Mouse (Mus musculus) kidney, postnatal 25 days (tissue): ENCODE measurements around the gene Dera.

Experiments used
- DNase-seq, 2 experiments: peaks; one replicate each; pipeline ENCODE4 v3.0.0; 2021; ENCODE audit warnings: mixed read lengths in 2 of 2

Dera gene

DNA sequence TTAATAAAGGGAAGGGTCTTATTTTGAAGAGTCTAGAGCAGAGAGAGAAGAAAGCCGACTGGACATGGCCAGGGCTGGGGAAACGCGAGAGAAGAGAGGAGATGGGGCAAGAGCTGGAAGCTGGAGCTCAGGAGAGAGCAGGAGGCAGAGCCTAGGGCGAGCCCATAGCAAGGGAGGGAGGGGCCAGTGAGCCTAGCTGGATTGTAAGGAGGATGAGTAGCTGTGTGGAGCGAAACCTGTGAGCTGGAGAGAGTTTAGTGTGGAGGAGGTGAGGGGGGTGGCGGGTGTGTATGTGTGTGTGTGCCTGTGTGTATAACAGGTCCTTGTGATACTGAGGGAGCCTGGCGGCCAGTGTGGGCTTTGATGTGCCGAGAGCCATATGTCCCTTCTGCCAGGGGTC lies 5.3 kb downstream of the Dera start:
- DNase-seq: no peak

DNA sequence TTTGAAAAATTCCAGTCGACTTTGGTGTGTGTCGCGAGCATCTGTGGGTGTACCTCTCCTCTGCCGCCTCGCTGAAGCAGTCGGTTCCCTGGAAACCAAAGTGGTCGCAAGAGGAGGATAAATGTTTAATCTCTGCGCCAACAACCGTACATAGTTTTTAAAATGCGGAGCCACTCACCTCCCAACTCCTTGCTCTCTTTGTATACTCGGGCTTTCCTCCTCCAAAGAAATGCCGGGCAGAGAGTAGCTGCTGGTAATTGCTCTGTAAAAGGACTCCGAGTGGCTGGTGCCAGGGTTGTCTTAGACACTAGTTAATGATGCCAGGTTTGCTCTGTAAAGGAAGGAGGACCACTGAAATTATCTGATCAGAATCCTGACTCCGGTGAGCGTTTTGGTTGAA lies 6.6 kb downstream of the Dera start:
- no peak for DNase-seq

DNA sequence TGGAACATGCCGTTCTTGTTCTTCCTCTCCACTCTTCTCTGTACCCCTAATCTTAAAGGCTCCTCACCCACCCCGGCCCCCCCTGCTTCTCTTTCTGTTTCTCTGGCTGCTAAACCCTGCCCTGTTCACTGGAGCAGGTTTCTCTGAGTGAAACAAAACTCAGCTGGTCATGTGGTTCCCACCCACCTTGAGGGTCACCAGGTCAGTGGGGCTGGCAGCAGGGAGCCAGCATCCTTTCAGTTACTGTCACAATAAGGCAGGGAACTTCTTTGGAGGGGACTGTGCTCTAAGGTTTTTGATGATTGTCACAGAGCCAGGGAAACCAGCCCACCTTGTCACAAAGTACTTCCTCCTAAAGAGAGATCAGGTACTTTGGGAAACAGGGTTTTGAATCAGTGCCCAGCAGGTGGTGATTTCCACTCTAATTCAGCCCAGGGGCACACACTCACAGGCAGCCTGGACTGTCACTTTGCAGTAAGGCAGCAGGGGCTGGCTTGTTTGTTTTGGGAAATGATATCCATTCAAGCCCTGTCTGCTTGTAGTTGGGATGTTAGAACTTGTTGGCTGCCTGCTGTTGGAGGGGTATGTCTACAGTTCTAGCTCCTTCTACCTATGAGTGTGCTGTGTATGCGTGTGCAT lies 10.3 kb downstream of the Dera start:
- DNase-seq: peak; percentile 43 to 62

DNA sequence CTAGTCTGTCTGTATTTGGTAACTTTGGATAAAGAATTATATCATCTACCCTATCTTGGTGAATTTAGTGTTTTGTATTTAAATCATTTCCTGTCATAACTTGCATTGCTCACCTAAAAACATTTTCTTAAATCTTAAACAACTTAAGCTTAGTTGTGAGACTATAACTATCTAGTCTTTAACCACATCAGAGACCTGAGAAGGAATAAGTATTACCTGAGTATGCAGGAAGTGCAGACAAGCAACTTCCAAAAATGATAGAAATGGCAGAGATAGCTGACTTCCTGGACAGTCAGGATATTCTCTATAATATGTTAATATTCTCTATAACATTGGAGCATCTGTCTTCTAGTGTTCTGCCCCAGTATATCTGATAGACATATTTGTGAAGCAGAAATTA lies 11.8 kb downstream of the Dera start:
- DNase-seq: no peak

DNA sequence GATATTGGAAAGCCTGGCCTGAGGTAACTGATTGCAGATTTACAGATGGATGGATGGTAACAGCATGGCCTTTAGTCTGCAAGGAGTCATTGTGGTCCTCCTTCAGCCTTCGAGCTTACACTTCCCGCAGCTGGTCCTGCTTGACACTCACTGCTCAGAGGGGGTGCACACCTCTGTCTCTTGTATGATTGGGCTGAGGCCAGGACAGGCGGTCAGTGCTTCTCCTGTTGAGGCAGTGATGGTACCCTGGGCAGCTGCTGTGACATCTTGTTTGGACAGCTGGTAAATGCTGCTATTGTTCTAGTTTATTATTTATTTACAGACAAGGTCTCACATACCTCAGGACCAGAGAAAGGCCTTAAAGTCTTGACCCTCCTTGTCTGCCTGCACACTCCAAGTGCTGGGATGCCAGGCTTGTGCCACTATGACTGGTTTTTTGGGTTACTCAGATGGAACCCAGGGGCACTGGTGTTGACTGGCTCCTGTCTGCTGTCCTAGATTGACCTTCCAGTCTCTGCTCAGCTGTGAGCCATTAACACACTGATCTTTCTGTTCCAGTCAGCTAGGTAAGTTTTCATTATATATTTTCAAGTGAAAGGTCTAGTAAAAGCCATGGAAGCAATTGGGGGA lies 17.4 kb downstream of the Dera start:
- DNase-seq: no peak

DNA sequence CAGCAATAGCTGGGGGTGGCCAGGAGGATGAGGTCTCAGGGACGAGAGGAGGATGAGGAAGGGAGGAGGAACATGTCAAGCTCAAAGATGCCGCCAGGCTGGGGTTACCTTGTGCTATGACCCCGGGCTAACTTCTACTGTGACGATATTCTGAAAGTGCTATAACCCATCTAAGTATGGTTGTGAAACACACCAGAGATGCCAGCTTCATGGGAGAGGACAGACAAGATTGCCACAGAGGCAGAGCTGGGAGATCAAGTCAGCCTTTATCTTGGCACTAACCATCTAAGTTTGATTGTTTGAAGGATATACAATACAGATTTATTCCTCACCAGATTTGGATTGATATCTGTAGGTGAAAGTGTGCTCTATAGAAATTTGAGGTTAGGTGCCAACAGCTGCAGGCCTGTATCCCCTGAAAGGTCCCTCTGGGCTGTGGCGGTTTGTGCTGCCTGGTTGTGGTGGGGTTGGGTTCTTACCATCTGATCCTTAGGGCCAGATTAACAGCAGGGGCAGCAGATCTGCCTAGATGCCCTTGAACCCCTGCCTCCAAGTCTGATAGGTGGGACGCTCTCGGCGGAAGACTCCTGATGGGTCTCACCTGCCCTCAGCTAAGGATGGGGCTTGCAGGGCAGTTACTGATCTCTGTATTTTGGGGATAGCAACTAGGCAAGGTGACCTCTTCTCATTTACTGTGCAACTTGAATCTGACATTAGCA lies 18.7 kb downstream of the Dera start:
- DNase-seq: no peak

DNA sequence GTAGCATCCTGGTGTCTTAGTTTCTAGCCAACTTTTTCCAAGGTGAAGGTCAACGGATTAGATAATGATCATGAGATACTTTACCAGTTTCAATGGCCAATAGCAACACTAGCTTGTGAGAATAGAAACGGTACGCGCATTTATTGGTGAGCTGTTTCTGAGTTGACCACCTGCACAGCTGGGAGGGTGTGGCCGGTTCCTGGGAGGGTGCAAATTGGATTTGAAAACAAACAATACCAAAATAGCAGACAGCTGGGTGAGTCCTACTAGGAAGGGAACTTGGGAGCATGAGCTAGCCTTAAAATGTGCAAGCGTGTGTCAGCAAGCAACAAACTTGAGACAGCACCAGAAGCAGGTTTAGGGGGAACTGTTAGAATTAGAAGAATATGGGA lies 19.3 kb downstream of the Dera start:
- no peak for DNase-seq

DNA sequence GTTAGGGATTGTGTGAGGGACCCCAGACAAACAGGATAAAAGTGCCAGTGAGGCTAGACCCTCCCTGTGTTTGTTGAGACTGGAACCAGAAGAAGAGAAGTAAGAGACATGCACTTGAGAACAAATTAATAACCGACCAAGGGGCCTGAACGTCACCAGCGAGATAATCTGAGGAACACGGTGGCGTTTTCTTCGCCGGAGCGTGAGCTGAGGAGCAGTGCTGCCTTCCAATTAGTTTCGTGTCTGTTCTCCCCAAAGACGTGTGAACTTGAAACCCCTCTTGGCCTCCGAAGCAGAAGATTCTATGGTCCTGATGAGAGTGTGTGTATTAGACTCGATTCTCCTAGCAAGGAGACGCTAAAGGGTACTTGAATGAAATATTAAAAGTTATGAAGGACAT lies 19.8 kb downstream of the Dera start:
- DNase-seq: no peak

DNA sequence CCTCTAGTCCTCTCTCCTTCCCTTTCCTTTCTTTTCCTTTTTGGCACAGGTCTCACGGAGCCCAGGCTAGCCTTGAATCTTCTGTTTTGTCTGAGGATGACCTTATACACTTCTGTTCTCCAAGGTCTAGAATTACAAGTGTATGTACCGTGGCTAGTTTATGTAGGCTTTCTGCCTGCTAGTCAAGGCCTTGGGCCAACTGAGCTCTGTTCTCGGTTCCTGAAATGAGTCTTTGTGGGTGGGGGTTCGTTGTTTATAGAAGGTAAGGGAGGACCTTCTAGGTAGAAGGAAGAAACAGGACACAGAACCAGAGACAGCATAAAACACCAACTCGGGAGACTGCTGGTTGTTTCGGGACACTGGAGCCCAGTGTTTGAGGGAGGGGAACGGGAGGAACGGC lies 20.8 kb downstream of the Dera start:
- DNase-seq: no peak

DNA sequence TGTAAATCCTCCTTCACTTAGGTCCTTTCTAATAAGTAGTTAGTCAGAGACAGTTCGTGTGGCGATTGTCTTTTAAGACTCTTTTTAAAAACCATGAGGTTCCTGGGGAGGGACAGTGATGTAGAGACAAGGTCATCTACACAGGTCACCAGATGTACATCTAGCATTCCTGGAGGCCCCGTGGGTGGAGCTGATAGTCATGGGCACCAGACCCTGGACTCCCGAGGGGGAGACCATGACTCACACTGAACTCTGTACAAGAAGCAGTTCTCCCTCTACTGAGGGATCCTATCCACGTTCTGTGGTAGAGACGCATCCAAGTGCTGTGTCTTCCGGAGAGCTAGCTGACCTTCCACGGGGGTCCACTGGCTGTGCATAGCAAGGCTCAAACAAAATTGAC lies 22.6 kb downstream of the Dera start:
- no peak for DNase-seq

DNA sequence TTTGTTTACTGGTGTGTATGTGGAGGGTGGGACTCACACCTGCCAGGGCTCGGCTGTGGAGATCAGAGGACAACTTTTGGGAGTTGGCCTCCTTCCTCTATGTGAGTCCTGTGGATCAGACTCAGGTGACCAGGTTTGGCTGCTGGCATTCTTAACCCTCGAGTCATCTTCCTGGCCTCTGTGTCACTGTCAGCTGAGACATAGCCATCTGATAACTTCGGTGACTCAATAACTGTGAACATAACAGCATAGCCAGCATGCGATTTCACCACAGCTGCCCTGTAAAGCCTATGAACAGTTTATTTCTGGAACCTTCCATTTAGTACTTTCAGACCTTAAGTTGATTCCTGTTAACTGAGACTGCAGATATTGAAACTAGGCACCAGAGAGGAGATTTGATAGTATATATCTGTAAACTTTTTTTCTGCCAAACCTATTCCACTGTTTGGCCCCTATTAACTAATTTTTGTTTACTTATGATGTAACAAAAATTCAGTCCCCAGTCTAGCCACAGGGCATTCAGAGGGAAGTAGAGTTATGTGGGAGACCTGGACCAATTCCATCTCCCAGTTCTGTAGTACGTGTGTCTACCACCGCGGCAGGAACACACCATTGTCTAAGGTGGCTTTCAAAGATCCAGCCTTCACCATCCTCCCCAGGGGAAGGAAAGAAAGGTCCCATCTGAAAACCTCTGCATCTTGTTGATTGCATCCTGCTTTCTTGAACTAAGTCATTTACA lies 29.7 kb downstream of the Dera start:
- DNase-seq: no peak

DNA sequence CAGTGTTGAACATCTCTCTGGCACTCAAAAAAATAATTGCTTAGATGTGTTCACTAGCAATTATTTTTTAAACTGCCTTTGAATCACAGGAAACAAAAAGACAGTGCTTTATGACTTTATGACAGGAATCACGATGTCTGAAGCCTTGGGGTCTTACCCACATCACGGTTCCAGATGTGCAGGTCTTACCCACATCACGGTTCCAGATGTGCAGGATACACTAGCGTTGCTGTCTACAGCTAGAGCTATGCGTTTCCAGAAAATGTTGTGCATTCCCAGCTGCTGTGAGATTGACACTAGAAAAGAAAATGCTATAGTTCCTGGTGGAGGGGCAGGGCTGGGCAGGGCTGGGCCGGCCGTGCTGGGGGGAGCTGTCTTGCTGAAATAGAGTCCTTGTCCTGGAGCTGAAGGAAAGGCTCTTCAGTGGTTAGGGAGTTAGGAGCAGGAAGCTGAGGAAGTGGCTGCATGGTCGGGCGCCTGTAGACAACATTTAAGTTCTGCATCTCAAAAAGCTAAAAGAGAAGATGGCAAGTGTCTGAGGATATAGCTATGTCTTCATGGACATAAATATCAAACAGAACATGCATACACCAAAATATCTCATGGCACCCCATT lies 34.7 kb downstream of the Dera start:
- DNase-seq: no peak

DNA sequence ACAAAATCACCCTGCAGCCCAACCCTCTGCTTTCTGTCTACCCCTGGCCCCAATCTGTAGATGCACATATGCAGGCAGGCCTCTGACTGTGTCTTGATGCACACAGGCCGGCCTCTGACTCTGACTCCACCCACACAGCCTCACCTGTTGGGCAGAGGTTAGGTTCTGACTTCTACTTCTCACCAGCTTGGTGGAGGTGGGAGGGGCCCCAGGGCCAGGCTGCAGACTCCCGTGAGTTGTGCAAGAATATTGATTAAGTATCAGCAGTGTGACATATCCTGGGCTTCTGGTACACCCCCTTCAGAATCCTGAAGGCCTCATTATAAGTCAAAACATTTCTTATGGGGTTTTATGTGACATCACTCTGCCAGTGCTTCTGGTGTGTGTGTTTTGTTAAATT lies 35.3 kb downstream of the Dera start:
- DNase-seq: no peak

DNA sequence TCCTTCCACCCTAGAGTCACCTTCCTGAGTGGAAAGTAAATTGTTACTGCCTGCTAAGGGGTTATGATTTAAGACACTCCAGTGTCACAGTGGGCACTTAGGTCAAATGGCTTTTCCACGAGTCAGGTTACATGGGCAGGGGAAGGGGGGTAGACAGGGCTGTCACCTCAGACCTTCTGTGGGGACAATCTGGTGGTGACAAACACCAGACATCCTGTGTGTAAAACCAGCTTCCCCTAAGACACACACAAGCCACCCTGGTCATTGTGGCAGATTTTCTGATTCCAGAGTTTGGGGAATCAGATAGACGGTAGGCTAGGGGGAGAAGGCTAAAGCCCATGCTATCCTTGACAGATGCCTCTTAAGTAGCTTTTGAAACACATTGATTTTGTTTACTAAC lies 41.1 kb downstream of the Dera start:
- no peak for DNase-seq

DNA sequence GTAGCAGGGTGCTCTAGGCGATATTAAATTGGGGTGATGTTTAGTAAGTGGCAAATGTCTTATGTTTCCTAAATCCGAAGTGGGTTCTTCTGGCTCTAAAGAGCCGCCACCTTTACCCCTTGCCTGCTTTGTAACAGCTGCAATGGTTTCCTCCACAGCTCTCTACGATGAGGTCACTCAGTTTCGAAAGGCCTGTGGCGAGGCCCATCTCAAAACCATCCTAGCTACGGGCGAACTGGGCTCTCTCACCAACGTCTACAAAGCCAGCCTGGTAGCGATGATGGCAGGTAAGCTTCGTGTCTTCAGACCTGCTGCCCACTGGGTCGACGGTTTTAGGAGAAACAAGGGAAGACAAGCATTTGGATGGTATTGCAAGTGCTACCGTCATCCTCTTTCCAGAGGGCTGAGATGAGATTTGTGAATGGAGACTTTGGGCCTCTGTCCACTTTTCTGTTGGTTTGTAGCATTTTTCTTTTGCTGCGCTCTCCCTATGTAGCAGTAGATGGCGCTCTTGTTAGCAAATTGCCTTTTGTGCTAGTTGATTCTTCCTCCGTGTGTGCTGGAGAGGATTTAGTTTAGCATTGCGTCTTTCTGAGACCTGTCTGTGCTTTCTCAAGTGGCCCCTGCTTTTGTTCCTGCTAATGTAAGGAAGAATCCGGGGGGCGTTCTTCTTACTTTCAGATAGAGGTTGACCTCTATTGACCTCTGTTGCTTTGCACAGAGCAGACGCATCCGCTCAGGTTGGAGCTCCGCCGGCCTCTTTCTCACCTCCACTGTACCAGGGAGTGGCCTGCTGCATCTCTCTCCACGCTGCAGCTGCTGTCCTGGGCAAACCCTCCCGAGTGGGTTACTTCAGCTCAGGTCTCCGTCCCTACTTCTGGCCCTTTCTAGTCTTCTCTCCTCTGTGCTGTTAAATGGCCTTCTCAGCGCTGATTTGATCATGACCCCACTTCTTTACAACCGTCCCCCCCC lies 42.5 kb downstream of the Dera start:
- peak in 1 of 2 experiments; percentile 18 for DNase-seq

DNA sequence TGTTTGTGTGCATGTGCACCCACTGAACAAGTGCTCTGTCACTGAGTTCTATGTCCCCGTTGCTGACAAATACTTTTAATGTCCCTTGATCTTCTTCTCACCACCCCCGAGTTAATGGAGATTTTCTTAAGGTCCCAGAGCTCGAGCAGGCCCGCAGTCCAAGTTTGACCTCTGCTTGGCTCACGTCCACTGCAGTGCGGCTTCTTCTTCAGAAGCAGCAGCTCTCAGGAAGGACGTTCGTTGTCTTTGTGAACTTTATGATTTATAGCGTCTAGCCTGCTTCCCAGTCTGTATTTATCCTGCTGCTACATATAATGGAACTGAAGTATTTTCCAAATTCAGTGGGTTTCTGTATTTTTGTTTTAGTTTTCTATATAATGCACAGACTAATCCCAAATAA lies 44.9 kb downstream of the Dera start:
- peak; percentile 52 to 61 for DNase-seq

DNA sequence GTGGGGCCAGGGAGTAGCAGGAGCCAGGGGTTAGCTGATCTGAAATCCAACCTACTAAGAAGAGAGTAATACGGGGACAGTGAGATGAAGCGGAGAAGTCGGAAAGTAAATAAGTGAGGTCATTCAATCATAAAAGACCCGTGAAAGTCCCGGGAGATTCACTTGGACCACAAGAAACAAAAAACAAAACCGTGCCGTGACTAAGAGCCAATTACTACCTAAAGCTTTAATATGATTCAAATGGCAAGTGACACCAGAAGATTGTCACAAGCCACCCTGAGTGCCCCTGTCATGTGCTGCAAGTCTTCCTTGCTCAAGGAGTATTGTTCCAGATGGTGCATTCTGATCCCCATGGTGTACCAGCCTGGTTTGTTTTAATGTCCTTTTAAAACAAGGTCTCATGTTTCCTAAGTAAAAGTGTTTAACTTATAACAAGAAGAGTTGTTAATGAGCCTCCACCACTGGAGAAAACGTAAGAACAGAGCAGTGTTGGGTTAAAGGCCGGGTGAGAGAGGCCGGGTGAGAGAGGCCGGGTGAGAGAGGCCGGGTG lies 49.2 kb downstream of the Dera start:
- no peak for DNase-seq

DNA sequence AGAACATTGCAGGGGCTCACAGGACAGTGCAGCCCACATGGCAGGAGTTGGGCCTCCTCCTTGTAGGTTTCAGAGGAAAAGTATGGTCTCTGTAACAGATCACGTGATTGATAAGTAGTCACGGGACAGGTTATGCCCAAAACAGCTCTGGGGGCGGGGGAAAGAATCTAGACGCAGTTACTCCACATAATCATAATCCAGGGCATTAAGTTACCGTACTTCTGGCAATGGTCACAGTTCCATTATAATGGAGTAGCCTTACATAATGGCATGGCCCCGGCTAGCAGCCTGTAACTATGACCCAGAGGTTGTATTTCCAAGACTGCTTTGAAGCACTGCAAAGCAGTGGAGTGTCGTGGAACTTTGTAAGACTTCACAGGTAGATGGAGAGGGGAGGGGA lies 49.8 kb downstream of the Dera start:
- peak in 1 of 2 experiments; percentile 21 for DNase-seq

DNA sequence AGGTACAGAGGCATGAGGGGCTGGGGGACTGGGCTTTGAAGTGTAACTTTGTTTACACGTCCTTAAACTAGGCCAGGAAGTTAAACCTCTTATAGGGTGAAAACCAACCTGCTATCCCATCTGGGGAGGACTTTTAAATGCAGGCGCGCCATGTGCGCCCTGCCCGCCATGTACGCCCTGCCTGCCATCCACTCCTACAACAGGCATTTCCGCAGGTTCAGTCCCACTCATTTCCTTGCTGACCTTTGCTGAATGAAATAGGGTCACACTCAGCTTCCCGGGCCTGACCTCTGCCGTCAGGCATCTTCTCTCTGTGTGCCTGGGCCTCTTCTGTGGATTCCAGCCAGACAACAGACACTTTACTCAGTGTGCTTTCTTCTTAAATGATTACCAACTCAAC lies 50.3 kb downstream of the Dera start:
- DNase-seq: peak in 1 of 2 experiments; percentile 13

DNA sequence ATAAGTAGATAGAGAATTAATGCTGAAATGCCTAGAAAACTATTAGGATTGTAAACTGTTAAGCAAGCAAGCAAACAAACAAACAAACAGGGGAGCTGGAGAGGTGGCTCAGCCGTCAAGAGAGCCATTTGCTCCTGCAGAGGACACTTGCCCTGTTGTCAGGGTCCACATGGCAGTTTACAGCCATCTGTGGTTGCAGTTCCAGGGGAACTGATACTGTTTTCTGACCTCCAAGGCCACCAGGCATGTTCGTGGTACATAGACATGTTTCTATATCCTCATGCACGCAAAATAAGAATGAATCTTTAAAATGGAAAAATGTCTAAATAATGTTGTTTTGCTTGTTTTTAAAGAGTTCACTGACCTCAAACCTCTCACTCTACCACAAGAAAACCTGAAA lies 52.0 kb downstream of the Dera start:
- no peak for DNase-seq

DNA sequence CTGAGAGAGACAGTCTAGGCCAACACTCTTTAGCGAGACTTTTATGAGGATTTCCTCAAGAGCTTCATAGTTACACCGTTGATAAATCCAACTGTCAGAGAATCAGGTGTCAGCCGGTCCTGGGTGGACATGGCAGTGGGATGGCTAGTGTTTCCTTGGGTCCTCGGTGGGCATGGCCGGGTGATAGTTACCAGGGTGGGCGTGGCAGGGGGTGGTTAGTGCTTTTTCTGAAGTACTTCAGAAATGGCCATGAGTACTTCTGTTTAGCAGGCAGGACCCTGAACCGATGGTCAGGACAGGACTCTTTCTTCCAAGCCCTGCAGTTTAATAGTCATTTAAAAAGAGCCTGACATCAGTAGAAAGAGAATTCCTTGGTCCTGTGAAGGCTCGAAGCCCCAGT lies 52.5 kb downstream of the Dera start:
- no peak for DNase-seq

DNA sequence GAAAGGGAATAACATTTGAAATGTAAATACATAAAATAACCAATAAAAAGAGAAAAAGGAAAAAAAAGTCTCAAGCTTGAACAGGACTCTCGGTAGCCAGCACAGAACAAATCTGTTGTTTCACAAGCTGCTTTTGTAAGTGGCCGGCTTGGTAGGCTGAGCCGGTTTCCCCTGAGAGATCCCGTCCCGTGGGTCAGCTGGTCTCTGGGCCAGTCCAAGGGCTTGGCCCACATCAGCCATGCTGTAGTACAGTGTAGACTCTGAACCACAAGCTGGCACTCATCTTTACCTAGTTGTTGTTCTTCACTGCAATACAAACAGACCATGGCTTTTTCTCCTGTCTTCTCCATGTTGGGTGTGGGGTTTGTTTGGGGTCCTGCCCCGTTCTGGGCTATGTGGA lies 53.0 kb downstream of the Dera start:
- peak in 1 of 2 experiments; percentile 50 for DNase-seq
